Mouse (Mus musculus): ENCODE measurements around the gene Rnf114.

Gene Rnf114

DNA sequence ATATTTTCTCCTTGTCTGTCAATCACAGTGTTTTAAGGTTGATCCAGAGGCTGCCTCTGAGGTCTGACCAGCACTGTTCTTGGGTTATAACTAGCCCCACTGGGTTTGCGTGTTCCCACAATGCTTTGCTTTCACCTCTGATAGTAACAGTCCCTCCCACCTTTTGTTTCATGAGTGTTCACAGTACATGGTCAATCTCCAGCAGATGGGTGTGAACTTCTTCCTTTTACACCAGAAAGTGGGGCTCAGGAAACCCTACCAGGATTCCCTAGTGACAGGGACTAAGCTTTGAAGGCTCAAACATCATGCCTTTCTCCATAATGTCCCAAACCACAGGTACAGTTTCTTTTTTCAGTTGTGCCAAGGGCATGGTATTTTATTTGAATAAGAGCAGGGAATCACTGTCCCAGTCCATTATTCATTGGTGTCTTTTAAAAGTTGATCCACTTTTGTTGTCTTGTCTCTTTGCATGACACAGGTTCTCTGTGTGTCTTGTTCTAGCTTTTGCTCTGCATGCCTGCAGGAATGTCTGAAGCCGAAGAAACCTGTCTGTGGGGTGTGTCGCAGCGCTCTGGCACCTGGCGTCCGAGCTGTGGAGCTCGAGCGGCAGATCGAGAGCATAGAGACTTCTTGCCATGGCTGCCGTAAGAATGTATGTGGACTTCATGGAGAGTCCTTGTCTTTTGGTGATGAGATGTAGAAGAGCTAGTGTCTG, 14.3 kb downstream of the Rnf114 start:
- DNase-seq: no peak

DNA sequence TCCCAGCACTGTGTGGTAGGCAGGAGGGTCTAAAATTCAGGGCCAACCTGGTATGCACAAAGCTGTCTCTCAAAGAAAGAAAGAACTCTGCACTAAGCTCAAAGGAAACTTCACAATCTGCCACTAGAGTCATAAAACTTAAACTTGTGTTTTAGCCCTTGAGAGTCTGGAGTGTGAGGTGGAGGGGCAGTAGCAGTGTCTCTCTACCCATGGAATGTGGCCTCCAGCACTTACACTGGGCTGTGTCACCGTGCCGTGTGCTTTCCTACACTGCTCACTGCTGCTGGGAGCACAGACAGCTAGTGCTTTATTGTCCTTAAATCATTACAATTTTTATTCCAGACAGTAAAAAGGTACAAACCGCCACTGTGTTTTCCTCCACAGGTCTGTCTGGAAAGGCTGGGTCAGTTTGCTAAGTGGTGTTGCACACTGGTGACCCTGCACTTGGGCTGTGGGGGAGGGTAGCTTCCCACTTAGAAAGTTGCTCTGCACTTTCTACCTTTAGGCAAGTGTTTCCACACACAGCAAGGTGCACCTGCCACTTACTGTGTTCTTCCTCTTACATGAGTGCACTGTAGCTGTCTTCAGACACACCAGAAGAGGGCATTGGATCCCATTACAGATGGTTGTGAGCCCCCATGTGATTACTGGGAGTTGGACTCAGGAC, 15.4 kb downstream of the Rnf114 start:
- DNase-seq: no peak

DNA sequence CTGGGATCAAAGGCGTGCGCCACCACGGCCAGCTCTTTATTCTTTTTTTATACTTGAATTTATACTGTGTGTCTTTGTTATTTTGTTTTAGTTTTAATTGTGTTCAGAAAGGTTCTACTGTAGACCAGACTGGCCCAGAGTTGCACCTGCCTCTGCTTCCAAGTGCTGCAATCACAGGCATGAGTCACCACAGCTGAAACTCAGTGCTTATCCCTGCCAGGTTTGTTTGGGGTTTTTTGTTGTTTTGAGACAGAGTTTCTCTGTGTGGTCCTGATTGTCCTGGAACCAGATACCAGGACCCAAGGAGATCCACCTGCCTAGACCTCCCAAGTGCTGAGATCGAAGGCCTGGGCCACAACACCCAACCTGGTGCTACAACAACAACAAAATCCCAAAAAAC, 16.1 kb downstream of the Rnf114 start:
- no peak for DNase-seq

DNA sequence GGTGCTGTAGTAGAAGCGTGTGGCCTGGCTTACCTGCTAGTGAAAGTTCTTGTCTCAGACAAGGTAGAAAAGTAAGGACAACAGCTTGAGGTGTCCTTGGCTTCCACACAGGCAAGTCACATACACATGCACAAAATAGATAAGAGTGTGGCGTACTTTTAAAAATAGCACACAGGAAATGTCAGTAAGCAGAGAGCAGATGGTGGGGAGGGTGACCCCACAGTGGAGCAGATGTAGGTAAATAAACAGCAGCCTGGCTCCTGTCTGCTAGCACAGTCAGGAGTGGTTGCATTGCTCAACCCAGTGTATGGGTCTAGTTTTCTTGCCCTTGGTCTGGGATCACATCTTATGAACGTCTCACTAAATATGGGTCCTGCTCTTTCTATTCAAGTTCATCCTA, 18.0 kb downstream of the Rnf114 start:
- DNase-seq: peak; percentile 23

DNA sequence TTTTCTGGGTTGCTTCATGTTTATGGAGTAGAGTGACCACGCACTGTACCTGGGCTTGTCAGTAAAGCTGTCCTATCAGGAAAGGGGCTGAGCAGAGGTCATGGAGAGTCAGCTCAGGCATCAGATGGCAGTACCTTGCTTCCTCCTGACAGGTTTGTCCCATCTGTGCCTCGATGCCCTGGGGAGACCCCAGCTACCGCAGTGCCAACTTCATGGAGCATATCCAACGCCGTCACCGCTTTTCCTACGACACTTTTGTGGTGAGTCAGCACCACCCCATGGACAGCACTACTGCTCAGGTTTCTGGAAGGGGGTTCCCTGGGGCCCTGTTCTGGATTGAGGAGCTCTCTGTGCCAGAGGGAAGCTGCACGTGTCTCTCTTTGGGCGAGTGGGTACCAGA, 19.9 kb downstream of the Rnf114 start:
- no peak for DNase-seq

DNA sequence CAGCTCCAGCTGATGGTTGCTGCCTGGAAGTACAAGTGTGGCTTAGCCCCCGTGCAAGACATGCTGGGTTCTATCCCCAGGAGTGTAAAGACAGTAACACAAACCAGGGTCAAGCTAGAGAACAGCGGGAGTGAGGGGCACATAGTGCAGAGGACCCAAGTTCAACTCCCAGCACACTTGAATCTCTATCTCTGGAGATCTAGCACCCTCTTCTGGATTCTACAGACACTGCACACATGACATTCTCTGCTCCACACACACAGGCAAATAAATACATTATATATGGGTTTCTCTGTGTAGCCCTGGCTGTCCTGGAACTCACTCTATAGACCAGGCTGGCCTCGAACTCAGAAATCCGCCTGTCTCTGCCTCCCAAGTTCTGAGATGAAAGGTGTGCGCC, 20.5 kb downstream of the Rnf114 start:
- DNase-seq: no peak

DNA sequence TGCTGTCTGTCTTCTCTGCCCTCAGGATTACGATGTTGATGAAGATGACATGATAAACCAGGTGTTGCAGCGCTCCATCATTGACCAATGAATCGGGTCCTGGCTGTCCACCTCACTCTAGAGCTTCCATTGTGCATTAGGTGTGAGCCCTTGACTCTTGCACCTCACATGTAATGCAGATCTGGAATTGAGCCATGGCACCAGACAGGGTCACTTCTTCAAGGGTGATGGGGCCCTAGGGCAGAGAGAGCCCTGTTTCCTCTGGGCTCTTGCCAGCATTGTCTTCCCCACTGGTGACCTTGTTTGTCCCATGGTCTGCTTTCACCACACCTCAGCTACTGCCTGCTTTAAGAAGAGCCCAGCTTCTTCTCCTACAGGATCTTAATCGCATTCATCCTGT, 22.2 kb downstream of the Rnf114 start:
- no peak for DNase-seq

DNA sequence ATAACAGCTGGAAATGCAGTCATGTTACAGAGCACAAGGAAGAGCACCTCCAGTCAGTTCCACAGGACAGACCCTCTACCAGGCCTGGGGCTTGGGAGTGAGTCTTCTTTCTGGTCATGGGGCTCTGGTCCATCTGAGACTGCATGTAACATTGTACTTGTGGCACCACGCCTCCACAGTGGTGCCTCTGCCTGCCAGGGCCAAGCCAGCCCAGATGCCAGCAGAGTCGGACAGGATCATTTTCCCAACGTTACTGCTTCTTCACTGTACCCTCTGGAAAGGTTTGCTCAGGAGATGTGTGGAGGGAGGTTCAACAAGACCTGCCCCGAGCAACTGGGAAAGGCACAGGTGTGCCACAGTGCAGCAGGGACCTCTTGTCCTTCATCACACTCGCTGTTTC, 23.2 kb downstream of the Rnf114 start:
- no peak for DNase-seq

DNA sequence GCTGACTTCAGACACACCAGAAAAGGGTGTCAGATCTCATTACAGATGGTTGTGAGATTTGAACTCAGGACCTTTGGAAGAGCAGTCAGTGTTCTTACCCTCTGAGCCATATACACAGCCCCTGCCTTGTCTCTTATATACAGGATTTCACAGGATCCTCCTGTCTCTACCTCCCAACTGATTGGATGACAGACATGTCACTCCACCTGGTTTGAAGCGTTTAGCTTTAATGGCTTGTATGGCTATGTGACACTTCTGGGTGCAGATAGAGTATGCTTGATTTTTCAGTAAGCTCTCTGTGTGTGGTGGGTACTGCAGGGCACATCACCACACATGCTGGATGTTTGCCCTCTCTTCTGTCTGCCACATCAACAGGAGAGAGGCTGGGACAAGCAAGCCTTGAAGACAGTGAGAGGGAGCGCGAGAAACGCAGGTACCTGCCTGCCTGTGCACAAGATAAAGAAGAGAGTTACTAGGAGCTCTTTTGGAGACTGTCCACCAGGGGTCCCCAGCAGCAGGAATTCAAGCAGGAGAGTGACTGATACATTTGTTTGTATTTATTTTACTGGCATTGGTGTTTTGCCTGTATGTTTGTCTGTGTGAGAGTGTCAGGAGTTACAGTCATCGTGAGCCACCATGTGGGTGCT, 27.3 kb downstream of the Rnf114 start:
- DNase-seq: no peak

DNA sequence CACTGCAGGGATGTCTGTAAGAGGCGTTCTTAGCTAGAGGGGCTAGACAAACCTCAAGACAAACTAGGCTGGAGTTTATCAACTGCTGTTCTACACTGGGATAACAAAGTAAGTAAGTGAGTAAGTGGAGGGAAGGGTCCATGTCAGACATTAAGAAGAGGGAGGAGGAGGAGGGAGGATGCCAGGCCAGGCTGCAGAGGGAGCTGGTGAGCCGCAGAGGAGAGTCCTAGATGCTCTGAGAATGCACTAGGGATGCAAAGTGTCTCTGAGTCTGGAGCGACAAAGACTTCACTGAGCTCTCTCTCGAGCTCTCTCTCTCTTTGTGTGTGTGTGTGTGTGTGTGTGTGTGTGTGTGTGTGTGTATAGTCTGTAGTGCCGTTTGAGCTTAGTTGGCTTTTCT, 35.8 kb downstream of the Rnf114 start:
- DNase-seq: peak; percentile 51

DNA sequence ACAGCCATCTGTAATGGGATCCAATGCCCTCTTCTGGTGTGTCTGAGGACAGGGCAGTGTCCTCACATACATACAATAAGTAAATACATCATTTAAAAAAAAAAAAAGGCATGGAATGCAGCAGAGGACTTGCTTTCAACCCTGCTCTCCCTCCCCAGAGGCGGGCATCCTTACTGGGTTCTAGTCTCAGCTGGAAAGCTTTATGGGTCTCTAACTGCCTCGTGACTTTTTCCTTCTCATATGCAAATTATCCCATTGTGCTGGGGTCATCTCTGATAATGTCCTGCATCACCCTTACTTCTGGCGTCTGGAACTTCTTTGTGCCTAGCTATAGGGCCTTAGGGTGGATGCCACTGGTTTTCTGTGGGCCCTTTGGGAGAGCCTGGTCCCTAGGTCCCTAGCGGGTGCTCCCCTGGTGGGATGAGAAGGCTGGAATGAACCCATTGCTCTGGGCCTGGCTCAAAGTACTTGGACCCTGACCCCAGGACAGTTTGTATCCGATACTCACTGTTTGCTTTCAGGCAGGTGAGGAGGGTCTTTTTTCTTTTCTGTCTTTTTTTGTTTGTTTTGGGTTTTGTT, 37.6 kb downstream of the Rnf114 start:
- DNase-seq: no peak

DNA sequence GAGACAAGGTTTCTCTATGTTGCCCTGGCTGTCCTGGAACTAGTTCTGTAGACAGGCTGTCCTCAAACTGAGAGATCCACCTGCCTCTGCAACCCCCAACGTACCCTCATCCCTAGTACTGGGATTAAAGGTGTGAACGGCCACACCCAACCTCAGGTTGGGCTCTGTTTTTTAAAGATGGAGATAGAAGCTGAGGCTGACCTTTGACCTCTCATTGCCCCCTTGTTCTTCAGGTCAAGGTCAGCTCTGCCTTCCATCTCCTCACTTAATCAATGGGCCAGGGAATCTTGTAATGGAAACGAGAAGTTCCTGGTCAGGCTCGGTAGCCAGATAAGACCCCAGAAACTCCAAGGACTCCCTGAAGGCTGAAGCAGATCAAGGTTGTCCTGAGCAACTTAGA, 38.1 kb downstream of the Rnf114 start:
- no peak for DNase-seq

DNA sequence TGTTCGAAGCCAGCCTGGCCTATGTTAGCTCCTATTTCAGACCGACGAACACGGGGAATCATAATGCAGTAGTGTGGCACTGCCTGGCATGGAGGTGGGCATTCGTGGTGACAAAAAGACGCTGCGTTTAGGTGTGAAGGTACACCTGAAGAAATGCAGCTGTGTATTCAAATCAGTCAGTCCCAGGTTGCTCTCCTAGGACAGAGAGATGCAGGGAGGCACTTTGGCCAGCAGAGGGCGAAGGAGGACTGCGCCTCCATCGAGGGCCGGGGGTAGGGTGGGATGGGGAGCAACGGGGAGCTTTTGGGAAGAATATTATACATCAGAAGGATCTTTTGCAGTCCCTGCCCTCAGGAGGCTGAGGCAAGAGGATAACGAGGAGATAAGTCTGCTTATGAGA, 39.7 kb downstream of the Rnf114 start:
- DNase-seq: peak; percentile 57

DNA sequence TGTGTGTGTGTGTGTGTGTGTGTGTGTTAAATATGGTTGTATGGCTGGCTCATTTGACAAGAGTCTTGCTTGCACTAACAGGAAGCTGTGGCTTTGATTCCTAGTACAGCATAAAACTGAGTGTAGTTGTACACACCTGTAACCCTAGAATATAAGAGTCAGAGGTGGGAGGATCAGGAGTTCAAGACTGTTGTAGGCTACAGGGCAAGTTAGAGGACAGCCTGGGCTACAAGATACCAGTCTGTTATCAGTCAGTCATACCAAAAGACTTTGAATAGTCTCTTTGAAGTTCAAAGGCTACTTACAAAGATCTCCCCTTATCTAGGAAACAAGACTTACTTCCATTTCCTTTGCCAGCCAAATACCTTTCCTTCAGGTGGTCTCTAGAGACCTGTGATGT, 41.4 kb downstream of the Rnf114 start:
- no peak for DNase-seq

DNA sequence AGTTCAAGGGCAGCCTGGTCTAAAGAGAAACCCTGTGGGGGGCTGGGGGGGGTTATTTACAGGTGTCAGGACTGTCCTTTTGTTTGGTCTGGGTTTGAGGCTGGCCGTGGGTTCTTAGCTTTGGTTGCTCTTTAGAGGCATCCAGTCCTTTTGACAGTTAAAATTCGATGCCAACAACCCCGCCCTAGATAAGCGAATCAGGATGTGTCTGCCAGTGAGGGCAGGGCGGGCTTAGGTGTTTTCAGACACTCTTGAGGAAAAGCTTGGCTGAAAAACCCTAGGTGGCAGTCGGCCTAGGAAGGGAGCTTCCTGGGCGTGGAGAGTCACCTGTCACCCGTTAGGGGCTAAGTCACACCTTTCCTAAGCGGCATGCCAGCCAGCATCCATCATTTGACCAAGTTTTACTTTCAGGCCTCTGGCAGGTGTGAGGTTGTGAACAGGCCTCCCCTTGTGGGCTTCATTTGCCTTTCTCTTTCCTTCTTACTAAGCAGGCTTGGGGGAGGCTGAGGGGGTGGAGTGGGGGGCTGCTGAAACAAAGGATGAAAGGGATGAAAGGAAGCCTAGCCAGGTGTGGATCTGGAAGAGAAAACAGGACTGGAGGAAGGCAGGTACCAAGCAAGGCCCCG, 44.0 kb downstream of the Rnf114 start:
- no peak for DNase-seq

DNA sequence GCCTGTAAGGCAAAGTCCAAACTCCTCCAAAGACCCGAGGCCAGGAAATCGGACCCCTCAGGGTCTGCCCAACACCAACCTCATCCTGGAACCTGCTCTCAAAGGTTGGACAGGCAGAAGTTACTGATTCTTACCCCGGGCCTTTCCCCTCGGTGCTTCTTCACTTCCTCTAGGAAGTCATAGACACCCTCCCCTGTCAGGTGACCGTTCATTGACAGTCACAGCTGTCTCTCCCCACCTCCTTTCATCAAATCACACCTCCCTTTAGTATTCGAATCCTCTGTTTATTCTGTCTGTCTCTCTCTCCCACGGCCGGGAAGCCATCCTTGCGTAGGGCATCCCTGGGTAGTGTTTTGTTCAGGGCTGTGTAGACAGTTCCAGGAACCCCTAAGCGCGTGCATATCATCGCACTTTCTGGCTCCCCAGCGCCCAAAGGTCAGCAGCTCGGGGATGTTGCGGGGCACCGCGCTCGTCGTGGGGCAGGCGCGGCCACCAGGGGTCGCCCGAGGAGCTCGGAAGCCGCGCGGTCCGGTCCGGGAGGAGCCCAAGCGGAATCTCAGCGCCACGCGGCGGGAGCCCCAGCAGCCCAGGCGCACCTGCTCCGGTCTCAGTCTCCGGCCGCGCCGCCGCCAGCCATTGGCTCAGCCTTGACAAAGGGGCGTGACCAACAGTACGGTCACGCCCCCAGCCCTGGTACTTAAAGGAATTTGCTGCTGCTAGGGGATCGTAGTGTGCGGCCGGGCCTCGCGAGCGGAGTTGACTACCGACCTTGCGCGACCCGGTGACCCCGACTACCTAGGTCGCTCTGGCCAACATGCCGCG, 45.2 kb downstream of the Rnf114 start, which contains the start of gene Snai1:
Gene Snai1 (plus strand): TSS at position 720 of the 822 bp plus-strand sequence.
- peak; percentile 92 for DNase-seq

DNA sequence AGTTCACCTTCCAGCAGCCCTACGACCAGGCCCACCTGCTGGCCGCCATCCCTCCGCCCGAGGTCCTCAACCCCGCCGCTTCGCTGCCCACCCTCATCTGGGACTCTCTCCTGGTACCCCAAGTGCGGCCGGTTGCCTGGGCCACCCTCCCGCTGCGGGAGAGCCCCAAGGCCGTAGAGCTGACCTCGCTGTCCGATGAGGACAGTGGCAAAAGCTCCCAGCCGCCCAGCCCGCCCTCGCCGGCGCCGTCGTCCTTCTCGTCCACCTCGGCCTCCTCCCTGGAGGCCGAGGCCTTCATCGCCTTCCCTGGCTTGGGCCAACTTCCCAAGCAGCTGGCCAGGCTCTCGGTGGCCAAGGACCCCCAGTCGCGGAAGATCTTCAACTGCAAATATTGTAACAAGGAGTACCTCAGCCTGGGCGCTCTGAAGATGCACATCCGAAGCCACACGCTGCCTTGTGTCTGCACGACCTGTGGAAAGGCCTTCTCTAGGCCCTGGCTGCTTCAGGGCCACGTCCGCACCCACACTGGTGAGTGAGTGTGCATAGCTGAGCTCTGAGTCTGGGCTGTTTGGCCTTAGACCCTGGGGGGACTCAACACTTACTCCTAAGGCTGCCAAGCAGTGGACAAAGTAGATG, 46.3 kb downstream of the Rnf114 start:
- DNase-seq: no peak

DNA sequence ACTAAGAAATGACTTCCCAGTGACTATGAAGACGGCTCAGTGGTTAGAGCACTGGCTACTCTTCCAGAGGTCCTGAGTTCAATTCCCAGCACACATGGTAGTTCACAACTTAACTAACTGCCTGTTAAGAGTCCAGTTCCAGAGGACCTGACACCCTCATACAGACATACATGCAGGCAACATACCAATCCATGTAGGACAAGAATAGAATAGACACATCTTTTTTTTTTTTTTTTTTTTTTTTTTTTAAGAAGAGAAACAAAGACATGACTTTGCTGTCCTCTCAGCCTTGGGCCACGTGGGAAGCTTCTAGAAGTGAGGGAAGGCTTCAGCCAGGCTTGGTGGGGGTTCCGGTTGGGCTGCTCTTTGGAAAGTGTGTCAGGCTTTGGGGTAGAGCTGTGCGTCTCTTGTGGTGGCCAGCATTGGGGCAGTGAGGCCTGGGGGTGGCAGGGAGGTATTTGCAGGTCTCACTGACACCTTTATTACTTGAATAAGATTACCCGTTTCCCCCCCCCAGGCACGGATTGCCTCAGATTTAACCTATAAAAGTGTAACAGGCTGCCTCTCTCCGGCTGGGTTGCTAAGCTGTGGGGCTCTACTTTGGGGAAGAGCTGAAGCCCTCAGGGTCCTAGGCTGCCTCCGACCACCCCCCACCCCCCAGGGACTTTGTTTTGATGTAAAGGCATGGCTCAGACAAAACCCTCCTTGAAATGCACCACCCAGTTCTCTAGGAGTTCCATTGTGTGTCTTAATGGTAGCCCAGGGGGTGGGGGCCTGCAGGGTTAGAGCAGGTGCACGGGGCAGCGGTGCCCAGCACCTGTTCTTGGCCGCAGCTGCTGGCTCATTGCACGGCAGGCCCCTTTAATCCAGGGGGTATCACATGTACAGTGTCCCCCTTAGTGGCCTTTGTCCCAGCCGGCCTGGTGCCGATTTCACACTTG, 47.4 kb downstream of the Rnf114 start:
- DNase-seq: no peak

DNA sequence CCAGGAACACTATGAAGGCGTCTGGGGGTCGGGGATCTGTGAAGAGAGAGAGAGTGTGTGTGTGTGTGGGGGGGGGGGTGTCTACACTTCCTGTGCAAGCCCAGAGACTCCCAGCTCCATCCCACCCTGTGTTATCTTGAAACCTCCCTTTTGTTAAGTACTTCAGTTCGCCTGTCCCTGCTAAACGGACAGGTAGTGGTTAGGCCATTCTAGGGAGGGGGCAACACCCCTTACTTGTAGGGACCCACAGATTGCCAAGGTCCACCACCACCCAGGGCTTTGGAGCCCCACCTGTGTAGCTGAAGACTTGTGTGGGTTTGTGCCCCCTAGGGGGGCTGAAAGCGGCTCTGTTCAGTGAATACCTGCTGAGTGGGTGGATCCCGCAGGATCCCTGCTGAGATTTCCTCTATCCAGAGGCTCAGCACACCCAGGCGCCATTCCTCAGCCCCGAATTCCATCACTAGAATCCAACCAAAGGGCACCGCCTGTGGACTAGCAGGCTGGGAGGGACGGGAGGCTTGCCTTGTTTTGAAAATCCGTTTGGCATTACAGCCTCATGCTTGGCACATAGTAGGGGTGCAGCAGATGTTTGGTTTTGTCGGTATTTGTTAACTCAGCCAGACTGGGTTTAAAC, 48.1 kb downstream of the Rnf114 start:
- no peak for DNase-seq

DNA sequence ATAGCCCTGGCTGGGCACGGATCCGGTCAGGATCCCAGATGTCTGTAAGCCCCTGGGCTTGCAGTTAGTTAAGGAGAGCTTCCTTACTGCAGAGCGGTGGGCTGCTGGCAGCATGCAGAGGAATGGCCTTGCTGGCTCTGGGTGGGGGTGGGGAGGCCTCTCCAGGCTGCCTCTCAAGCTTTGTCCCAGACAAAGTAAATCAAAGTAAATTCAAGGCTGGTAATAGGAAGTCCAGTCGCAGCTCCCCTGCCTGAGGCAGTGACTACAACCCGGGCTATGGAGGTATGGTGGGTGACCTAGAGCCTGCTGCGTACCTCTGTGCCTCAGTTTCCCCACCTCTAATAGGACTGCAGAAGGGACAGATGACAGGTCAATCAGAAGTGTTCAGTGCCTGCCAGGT, 48.9 kb downstream of the Rnf114 start:
- no peak for DNase-seq
